Mouse (Mus musculus) yolk sac, embryonic 10.5 days (tissue): ENCODE results near the gene Samd4.

Experiments
- DNase-seq: peaks from one replicate; pipeline ENCODE4 v3.0.0-alpha.2; 2017; ENCODE audit warnings: low spot score

Samd4 gene

DNA sequence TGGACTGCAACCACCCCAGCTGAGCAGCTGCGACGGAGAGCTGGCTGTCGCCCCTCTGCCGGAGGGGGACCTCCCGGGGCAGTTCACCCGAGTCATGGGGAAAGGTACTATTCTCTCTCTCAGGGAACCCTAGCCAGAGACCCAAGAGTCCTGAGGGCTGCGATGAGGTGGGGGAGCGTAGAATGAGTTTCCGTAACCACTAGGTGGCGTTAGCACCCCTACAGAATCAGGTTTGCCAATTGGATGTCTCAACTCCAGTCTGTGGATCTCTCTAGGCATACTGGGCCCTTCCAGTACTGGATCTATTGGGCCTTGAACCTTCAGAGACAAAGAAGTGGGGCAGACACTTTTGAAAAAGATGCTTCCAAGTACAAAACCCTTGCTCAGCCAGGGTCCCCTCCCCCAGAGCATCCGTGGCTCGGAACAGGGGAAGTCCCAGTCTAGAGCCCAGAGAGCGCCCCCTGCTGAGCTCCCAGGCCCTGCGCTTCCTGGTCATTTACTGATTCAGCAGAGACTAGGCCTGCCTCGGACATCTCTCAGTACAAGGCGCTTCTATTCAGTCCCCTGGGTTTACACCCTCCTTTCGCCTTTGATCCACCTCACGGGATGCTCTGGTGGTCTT, 191.5 kb downstream of the Samd4 start:
- no peak for DNase-seq

- no peak for DNase-seq
Measured at GRCm38 (mm10) chr14:47075010-47075677, 192.5 kb downstream of the Samd4 start.

GRCm38 (mm10) chr14:47075856-47076255, 193.2 kb downstream of the Samd4 start:
- DNase-seq: no peak

DNA sequence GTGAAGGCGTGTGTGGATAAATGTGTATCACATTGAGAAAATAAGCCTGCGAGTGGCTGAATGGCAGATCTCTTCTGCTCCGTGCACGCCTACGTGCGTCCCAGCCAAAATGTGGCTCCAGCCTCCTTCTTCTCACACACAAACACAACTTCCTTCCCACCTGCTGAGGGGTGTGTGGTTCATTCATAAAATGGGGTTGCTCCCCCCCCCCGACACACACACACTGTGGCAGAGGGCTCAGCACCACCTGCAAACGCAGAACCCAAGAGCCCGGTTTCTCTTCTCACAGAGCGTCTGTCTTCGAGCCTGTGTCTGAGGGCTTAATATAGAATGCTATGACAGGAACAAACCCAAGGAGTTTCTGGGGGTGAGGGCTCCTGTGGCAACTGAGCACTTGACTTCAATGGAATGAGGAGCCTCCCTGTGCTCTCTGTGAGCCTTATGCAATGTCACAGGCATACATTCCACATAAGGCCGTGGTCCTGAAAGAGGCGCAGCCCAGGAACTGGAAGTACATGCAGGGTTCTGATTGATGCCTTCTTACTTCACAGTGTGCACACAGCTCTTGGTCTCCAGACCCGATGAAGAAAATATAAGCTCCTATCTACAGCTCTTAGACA, 194.4 kb downstream of the Samd4 start:
- DNase-seq: no peak

GRCm38 (mm10) chr14:47077576-47077970, 194.9 kb downstream of the Samd4 start:
- no peak for DNase-seq

DNA sequence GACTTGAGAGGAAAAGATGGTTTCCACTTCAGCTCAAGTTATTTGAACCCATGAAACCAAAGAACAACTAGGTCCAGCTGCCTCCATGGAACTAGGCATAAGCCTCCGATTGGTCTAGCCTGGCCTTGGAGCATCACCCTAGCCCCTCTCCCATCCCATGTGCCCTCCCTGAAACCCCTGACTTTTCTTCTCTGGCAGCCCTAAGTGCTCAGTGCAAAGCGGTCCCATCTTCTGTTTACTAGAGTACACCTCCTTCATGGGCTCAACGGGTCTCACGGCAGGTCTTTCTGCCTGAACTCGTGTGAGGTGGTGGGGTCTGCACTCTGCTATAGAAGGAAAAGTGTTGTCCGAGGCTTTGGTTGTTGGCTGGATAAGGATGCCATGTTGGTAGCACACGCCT, 197.3 kb downstream of the Samd4 start:
- DNase-seq: no peak

DNA sequence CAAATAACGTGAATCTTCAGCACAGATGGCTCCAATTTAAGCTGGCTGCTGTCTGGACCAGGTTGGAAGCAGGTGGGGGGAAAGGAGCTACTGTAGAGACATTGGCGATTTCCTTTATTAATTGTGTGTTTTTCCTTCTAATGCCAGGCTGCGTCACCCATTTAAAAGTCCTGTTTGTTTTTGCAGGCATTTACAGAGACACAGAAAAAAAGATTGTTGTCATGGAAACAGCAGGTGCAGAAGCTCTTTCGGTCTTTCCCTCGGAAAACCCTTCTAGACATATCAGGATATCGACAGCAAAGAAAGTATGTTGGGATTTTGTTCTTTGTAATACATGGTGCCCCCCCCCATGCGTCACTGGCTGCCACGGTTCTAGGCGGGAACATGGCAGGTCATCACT, 200.7 kb downstream of the Samd4 start:
- DNase-seq: no peak

DNA sequence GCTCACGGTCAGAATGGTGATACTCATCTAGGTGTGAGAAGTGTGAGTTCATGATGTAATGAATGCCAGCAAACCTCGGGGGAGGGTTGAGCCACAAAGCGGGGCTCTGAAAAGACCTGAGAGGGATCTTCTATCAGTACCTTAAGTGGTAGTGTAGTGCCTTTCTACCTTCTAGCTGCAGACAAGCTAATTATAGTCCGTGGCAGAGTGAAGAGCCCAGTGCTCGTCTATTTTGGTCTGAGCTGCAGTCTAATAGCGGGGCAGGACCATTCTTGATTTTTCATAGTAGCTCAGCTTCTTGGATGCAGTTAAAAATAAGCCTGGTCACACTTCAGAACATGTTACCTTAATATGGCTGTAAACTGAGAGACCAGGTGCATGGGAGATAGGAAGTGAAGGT, 201.2 kb downstream of the Samd4 start:
- no peak for DNase-seq

DNA sequence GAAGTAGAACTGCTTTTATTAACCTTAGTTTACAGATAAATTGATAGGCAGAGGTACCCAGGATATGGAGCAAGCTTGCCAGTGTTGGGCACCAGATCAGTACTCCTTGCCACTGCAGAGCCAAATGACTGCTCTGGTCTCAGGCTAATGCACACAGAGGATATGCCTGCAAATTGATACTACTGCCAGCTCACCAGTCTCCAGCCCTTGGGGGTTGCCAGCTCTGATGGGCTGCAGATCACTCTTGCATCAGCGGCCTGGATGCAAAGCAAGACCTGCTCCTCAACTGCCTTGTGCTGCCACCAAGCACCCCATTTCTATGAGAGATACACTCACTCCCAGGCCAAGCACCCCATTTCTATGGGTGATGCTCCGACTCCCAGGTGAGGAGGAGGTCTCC, 202.0 kb downstream of the Samd4 start:
- DNase-seq: no peak

- DNase-seq: no peak
Measured at GRCm38 (mm10) chr14:47086123-47086522, 203.5 kb downstream of the Samd4 start.

DNA sequence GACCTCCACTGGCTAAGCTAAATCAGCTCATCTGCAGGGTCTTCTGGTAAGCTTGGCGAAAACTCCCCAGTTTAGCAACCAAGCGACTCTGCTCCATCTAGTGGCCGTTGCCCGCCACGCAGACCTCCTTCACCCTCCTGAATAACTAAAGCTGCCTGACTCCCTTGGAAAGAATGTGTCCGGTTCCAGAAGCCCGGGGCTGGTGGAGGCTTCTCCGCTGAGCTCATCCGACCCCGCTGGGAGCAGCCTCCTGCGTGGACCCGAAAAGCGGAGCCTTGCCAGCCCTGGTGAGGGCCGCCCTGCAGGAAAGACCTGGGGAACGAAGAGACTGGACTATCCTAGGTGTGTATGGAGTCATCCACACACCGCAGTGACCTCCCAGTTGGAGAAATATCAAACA, 204.1 kb downstream of the Samd4 start:
- DNase-seq: peak; percentile 84

GRCm38 (mm10) chr14:47087182-47087581, 204.5 kb downstream of the Samd4 start:
- peak; percentile 57 for DNase-seq

DNA sequence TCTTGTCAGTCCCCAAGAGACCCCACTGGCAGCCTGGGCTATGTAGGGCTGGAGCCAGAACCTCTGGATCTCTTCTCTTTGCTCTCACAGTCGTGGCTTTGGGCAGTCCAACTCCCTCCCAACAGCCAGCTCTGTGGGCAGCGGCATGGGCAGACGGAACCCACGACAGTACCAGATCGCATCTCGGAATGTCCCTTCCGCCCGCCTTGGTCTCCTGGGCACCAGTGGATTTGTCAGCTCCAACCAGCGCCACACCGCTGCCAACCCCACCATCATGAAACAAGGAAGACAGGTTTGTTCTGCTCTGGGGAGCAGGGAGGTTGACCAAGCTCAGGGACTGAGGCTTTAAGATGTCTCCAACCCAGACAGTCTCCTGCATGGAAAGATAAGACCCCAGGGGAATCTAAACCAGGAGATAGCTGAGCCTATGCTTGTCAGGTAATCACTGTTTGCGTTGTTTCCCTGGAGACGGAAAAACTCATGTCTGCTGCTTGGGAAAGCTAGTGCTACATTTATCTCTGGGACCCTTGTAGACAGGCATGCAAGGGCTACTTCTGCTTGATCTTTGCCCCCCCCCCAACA, 205.1 kb downstream of the Samd4 start:
- peak; percentile 9 for DNase-seq

GRCm38 (mm10) chr14:47088339-47088738, 205.7 kb downstream of the Samd4 start:
- DNase-seq: no peak

- no peak for DNase-seq
Measured at GRCm38 (mm10) chr14:47089153-47089552, 206.5 kb downstream of the Samd4 start.

- DNase-seq: no peak
Measured at GRCm38 (mm10) chr14:47091908-47092307, 209.3 kb downstream of the Samd4 start.

- no peak for DNase-seq
Measured at GRCm38 (mm10) chr14:47093355-47093792, 210.7 kb downstream of the Samd4 start.

DNA sequence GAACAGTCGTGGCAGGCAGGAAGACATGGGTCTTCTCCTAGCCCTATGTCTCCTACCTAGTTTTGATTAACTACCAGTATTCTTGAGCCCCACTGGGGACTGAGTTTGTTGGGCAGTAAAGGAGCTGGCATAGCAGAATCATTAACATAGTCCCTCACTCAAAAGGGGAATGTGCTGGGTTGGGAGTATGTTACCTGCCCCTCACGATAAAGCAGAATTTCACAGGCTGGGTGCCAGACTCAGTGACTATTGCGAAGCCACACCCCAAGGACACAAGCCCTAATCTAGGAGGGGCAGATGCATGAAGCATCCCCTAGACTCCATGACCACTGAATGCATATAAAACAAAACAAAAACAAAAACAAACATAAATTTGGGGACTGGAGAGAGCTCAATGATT, 212.4 kb downstream of the Samd4 start:
- DNase-seq: no peak

DNA sequence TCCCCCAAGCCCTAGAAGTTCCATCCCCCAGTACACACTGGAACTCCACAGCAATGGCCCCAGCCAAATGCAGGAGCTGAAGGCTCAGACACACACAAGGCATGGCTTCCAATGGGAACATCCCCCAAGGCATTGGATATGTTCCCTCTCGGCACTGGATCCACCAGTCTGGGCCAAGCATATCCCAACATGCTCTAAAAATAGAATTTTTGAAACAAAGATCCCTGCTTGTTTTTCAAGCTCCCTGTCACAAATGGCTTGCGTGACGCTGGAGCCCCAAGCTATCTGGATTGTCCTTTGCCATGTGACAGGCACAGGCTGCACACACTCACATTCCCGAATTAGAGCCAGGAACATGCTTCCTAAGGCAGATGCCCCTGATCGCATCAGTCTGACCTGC, 213.7 kb downstream of the Samd4 start:
- DNase-seq: no peak

DNA sequence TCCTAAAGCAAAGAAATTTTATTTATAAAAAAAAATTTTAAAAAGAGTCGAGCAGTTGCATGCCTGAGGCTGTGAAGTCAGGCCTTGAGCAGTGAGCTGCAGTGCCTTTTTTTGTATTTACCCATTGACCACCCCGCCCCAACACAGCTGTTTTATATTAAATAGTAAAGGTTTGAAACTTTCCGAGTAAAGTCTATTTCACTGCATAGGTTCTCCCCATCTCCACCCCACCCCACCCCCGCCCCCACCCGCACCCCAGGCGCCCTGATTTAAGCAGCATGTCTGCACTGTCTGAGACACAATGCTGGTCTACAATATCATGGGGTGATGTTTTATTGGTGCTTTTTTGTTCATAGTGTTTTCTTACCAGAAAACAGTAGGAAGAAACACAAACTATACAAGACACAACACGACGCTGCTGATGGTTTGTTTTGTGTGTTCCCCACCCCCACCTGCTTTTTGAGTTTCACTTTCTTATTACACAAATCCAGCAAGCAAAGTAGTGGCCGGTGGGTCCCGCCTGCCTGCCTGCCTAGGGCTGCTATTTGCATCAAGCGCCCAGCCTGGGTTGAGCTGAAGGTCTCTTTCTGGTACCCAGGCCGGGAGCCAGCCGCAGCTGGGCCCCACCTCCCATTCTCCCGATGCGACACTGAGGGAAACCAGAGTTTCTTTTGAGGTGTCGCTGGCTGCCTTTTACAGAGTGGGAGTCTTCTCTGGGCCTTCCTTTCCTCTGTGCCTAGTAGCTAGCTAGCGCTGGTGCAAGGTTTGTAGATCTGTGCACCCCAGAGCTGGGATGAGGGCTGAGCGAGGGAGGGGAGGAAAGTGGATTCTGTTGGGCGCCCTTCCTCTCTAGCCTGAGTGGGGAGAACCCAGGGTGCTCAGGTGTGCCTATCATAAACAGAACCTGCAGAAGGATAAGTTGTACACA, 221.9 kb downstream of the Samd4 start:
- DNase-seq: no peak

DNA sequence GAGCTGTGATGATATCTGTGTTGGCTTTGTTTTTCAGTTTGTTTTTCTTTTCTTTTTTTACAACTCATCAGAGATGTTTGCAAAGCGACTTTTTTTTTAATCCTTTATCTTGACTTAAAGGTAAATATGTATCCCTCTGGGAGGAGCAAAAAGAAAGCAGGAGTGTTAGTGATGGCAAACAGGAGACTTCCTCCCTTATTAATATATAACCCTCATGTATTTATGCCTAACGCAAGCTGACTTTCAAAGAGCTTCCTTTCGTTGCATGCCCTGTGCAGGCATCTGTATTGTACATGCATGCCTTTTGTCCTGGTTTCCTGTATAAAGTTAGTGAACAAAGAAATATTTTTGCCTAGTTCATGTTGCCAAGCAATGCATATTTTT, 222.5 kb downstream of the Samd4 start:
- DNase-seq: no peak

DNA sequence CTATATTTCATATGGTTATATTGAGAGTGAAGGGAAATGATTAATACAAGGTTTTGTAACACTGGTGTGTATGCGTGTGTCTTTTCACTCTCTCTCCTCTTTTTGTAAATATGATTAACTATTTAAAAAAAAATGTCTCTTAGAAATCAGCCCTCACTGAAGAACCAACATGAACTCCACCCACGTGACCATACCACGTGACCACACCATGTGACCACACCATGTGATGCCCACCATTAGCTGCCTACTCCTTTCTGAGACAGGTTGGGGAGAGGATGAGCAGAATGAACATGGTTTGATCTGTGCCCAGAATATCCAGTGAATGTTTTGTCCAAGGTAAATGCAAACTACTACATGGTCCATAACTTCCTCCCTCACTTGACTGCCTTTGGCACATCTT, 223.1 kb downstream of the Samd4 start:
- DNase-seq: no peak
